Mouse (Mus musculus) lung, adult 2 months (tissue): ENCODE results near the gene Tceanc2. TPM values are rescaled to one million over a fixed set of nuclear protein-coding genes. Genes with fewer than 3 reads are reported as not detected.

Source experiments
- DNase-seq: peaks from one replicate; pipeline ENCODE4 v3.0.0; 2022
- H3K4me1 ChIP-seq: fragments of 200-500 bp; 2 replicates; pipeline ENCODE4 v1.6.1; 2011; ENCODE audit warnings: low read length; ENCODE audit not compliant: control insufficient read depth, insufficient read depth
- H3K4me3 ChIP-seq: fragments of 200-500 bp; replicated peaks from 2 replicates; pipeline ENCODE3; 2011; ENCODE audit warnings: low read depth, mild to moderate bottlenecking, control low read depth, low read length; ENCODE audit errors: extremely low read depth
- CTCF ChIP-seq: fragments of 200-500 bp; IDR thresholded peaks from 2 replicates; pipeline ENCODE4 v1.5.1; 2011; ENCODE audit warnings: mild to moderate bottlenecking, low read length, control low read depth; ENCODE audit not compliant: insufficient read depth
- POLR2A ChIP-seq: fragments of 200-500 bp; IDR thresholded peaks from 2 replicates; pipeline ENCODE4 v1.6.1; 2011; ENCODE audit warnings: low read depth, mild to moderate bottlenecking, control low read depth, low read length, borderline replicate concordance; ENCODE audit errors: extremely low read depth
- WGBS: fragments of 180-500 bp; shearing (Covaris S2); methylation state at CpG from one replicate; pipeline ENCODE4 v1.1.7; 2018; 5-methylcytosine and 5-hydroxymethylcytosine counted together
- polyA plus RNA-seq: library from polyadenylated mRNA; depleted of rRNA; stranded (reverse); fragments of >200 nt; gene quantifications from 2 replicates; pipeline ENCODE4 v1.2.3, GENCODE M21; 2012; rRNA removed

Tceanc2 gene
- polyA plus RNA-seq, 1 experiment = 7.5 TPM

DNA sequence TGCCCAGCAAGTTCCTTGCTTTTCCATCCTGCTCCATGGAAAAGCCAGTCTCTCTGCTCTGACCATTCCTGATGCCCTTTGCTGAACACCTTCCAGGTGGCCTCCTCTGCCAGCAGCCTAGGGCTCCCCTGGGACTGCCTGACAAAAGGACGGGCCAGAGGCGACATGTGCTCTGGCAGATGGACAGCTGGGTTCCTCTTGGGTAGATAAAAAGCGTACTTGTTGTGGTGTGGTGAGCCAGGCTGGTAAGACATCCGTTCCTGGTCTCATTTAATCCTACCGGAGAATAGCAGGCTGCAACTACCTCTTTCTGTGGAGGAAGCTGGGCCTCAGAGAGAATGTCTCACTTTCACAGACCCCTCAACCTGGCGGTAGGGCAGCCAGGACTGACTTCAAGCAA lies 82.9 kb downstream of the Tceanc2 start:
- H3K4me1 ChIP-seq = no peaks in the 10 kb centered on the region
- no peak for DNase-seq
- no peak overlapping the region for H3K4me3 ChIP-seq
- TF ChIP-seq CTCF (no peak), POLR2A (no peak)
- 61% methylated on average over 6 of the region's 6 CpGs for WGBS

DNA sequence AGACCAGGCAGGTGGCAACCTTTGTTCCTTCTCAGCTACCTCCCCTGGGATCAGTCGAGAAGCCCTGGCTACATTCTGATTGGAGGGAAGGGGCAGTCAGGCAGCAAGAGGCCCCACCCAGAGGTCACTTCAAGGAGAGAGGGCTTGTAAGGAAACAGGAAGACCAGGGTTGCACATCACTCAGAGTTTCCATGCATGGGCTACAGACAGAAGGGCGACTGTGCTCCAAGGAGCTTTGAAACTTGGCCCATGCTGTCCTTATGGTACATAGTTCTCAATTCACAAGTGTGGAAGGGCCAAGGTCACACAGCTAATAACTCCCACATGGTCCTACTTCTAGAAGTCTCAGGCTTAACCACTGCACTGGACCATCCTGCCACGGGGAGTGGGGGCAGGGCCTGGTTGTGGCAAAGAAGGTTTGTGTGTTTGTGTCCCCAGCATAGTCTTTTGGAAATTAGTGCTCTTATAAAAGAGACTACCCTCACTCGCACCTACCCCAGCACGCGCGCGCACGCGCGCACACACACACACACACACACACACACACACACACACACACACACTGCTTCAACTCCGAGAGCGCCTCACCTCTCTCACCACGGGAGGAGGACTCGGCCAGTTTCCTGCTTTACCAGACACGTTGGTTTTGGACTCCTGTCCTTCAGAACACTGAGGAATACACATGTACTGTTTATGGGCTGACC lies 84.3 kb downstream of the Tceanc2 start:
- 73% methylated on average over 16 of the region's 16 CpGs for WGBS
- no peak overlapping the region for H3K4me3 ChIP-seq
- no peaks in the 10 kb centered on the region for H3K4me1 ChIP-seq
- TF ChIP-seq POLR2A = no peak
- TF ChIP-seq CTCF = no peak
- no peak for DNase-seq

DNA sequence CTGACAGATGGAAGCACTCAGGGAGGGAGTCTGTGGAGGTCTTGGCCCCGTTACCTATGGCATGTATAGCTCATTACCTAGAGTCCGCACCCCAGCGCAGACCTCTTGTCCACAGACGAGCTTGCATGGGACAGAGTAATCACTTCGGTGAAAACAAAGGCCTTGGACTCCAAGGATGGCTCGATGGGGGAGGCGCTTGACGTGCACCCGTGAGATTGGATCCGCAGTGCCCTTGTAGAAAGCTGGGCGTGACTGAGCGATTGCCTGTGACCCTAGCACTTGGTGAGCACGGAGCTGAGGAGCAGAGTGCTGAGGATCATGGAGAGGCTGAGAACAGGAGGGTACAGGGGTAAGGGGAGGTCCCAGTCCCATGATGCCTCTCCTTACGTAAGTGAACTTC lies 87.2 kb downstream of the Tceanc2 start:
- no peak for DNase-seq
- H3K4me1 ChIP-seq = no peaks in the 10 kb centered on the region
- TF ChIP-seq POLR2A (no peak), CTCF (no peak)
- H3K4me3 ChIP-seq = no peak overlapping the region
- WGBS = 82% methylated on average over 14 of the region's 14 CpGs

DNA sequence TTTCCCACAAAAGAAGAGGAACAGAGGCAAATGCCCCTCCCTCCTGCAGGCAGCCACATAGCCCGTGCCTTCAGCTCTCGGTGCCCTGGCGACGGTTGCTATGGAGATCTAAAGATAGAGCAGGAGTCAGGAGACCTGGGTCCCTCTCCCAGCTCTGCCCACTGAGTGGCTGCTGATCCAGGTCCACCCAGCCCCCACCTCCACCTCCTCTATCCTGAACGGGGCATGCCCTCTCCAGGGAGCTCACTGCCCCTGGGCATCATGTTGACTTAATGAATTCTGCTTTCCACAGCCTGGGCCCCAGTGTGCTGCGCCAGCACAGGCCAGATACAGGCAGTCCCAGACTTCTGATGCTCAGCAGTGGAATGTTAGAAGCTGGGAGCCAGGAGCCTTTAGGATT lies 94.1 kb downstream of the Tceanc2 start:
- Histone ChIP-seq H3K4me1 (0 out of 2 replicates have a peak, but pooled peaks cover 5% of the 10 kb centered on the region), H3K4me3 (no peak overlapping the region)
- DNase-seq = no peak
- TF ChIP-seq POLR2A (no peak), CTCF (no peak)
- 49% methylated on average over 6 of the region's 6 CpGs for WGBS

DNA sequence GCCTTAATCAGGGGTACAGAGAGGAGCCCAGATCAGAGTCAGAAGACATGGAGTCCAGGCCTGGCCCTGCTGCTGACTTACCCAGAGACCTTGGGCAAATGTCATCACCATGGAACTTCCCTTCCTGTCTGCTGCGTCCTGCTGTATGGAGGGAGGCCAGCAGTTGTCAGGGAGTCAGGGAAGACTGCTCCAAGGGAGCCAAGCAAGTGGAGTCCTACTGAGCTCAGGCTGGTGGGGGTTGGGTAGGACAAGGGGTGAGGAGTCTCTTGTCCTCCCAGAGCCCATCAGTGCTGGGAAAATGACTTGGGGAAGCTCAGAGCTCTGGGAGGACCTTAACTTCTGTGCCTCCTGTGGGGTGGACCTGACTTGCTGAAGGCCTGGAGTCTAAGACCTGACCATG lies 94.6 kb downstream of the Tceanc2 start:
- 33% methylated on average over 1 of the region's 1 CpGs for WGBS
- Histone ChIP-seq H3K4me1 (0 out of 2 replicates have a peak, but pooled peaks cover 5% of the 10 kb centered on the region), H3K4me3 (no peak overlapping the region)
- TF ChIP-seq POLR2A = no peak
- no peak for TF ChIP-seq CTCF
- DNase-seq = no peak

Other genes starting within 250 kb of the Tceanc2 start
- gene Mrpl37, start 112.2 kb downstream of the Tceanc2 start, polyA plus RNA-seq = 40.4 and 51.3 TPM in 2 replicates
- gene Cyb5rl, start 112.1 kb downstream of the Tceanc2 start, polyA plus RNA-seq = 6.8 and 11.0 TPM in 2 replicates
- gene Cdcp2, start 82.2 kb downstream of the Tceanc2 start, polyA plus RNA-seq = 0.07 TPM in 1 of 2 replicates, not detected in the other
- gene Tmem59, start 717 bp downstream of the Tceanc2 start, polyA plus RNA-seq = 321 and 330 TPM in 2 replicates
- gene Ldlrad1, start 30.1 kb upstream of the Tceanc2 start, polyA plus RNA-seq = 47.9 and 52.0 TPM in 2 replicates
- 9.0 and 10.6 TPM in 2 replicates for gene Lrrc42, start 74.4 kb upstream of the Tceanc2 start, polyA plus RNA-seq
- gene Hspb11, start 74.5 kb upstream of the Tceanc2 start, polyA plus RNA-seq = 2.4 and 4.2 TPM in 2 replicates
- gene Dio1, start 128.1 kb upstream of the Tceanc2 start, polyA plus RNA-seq = 0.40 and 0.75 TPM in 2 replicates
- 32.2 and 48.6 TPM in 2 replicates for gene Yipf1, start 135.2 kb upstream of the Tceanc2 start, polyA plus RNA-seq
- gene Ndc1, start 188.7 kb upstream of the Tceanc2 start, polyA plus RNA-seq = 7.8 and 9.9 TPM in 2 replicates